Mouse (Mus musculus): Measurements from ENCODE around the gene Ugt1a10.

Ugt1a10 gene

DNA sequence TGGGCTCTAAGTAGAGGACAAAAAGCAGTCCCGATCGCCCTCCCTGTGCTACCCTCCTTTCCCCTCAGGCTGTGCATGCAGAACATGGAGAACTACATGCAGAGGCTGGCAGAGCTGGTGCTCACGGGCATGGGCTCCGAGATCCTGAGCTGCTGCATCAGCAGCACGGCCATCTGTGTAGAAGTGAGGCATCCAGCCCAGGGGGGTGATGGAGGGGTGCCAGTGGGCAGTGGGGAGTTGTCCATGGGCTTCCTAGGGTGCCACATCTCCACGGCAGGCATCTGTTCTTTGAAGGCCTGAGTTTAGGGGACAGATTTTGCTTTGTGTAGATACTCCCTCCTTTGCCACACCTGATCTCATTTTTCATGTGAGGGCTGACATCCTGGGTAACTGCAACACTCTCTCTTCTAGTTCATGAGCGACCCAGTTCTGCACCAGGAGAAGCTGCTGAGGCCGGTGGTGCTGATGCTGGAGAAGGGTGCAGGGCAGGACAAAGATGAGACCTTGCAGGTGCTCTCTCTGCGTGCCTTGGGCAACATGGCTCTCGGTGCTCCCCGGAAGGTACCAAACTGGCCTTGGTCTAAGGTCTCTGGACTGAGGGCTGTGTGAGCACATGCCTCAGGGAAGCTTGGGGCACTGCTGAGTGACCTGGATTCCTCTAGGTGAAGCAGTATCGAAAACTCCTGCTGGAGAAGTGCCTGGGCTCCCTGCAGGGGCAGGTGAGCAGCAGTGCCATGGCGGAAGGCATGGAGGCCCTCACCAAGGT lies 201.0 kb downstream of the Ugt1a10 start:
- no peak for DNase-seq

DNA sequence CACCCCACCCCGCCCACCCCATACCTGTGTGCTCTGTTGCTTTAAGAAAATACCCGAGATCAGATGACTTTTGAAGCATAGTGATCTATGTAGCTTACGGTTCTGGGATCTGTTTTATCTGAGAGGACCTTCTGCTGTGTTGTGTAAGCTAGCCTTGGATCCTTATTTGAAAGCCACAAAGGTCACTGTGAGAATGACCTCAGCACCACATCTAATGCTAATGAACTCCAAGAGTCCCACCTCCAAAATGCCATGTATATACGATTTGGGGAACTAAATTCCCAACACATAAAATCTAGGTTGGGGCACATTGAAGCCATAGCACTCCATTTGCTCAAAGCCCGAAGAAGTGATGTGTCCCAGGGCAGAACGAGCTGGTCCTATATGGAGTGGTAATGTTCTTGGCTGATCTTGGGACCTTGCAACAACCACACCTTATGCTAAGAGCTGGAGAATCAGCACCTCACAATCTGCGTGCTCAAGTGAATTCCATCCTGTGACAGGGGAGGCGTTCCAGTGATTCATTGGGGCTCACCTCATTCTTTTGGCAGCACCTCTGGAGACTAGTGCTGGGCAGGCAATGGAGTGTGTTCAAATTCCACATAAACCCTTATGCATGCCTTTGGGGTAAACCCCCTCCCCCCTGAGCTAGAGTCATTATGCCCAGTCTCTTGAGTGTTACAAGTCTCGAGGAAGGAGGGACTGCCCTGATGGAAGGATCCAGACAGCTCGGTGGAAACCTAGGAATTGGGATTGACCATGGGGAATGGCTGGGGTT lies 201.9 kb downstream of the Ugt1a10 start:
- no peak for DNase-seq

DNA sequence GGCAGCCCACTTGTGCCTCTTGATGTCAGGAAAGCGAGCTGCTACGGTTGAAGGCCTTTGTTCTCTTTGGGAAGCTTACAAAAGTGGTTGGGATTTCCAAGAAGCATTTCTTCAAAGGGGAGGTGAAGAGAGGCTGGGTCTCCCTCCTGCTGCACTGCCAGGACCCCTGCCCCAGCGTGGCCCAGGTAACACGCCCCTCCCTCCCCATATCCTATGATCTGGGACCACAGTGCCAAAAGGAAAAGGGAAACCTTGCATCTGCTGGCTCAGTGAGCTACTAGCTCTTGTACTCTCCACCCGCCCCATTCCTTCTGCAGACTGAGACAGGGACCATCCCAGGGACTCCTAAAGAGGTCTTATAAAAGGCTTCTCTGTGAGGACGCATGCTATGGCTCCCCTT lies 202.5 kb downstream of the Ugt1a10 start:
- no peak for DNase-seq

DNA sequence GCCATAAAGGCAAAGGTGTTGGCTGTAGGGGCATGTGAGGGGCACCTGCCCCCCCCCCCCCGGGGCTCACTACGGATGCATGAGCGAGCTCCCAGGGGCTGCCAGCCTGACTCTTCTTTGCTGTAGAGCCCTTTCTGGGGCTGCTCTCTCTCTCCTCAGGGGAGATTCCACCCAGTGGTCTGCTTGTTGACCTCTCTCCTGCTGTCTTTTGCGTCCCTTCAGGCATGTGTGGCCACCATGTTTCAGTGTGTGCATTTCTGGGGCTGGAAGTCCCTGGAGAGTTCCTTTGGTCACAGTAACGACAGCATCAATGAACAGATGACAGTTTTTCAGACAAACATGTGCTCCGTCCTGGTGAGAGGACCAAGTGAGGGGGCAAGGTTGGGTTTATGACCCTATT lies 203.2 kb downstream of the Ugt1a10 start:
- DNase-seq = no peak

DNA sequence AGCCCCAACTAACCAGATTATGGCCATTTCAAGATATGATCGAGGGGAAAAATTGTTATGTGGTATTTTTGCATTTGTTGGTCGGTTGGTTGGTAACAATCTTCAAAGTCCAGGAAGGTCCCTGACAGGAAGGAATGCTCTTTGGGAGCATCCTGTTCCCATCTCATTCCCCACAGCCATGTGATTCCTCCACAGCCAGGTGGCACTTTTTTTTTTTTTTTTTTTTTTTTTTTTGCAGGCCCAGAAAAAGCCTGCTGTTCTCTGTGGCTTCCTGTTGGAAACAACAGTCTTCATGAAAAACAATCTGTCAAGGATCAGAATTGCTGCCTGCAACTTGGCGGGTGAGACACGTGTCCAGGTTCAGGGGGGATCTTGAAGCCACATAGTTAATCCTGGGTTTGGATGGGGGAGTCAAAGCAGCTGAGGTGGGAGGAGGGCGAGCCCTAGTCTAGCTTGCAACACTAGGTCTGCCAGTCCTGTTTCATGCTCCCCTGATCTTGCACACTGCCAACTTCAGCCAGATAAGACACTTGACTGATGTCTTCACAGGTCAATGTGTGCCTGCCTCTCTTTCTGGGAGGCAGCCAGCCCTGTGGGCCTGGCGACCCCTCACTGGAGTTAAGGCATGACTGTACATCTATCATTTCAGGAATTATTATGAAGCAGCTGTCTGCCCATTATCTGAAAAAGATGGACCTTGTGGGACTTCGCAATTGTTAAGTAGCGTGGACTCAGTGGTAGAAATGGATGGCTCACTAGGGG lies 203.9 kb downstream of the Ugt1a10 start:
- DNase-seq = no peak

DNA sequence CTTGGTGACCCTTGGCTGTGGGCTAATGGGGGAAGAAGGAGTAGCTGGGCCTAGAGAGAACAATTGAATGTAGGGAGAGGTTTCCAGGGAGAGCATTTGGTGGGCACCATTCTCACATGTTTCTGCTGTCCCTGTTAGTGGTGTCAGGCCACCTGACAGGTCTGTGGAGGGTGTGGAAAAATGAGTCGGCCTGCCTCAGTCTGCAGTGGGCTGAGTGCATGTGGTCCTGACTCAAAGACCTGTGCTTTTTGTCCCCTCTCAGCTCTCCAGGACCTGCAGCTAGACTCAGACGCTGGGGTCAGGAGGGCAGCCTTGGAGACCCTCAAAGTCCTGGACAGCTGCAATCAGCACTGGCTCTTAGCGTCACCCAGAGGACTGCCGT lies 204.4 kb downstream of the Ugt1a10 start:
- no peak for DNase-seq

DNA sequence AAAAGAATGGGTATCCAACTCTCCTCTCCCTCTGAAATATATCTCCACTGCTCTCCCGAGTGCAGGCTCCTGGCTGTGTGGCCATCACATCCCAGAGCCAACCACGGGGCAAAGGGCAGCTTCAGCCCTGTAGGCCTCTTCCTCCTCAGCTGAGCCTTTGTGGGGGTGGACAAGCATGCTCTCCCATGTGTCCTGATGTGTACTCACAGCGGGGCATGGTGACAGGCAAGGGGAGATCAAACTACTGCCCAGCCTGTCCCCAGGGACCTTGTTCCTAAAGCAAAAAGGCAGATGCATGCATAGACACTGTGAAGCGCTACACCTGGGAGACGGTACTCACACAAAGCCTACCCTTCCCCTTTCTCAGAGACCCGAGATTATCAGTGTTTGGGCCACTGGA lies 204.9 kb downstream of the Ugt1a10 start:
- DNase-seq = no peak

DNA sequence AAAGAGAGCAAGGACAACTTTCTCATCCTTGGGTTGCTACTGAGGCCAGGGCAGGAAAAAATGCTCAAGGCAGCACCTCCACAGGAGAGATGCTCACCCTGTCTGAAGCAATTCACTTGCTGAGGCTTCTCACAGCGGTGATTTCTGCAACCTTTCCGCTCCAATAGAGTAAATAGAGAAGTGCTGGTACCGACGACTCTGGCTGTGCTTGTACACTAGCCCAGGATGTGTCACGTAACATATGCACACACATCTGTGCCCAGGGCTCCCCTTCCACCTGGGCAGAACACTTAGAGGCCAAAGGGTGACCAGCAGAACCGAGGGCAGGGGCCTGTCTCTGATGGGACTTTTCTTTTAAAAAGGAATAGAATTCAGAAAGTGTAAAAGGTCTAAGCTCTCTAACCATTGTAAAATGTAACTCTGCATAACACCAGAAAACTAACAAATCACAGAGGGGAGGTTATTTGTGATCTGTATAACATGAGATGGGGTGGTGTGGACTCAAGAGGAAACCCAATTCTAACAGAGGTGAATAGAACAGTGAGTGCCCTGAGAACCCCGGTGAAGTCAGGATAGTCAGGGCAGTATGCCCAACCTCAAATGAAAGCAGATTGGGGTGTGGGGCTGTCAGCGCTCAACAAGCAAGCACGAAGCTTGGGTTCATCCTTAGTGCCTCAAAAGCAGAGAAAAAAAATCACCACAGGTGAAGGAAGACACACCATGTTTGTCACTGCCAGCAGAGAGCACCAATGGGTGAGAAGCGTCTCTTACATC lies 205.6 kb downstream of the Ugt1a10 start:
- DNase-seq = no peak

DNA sequence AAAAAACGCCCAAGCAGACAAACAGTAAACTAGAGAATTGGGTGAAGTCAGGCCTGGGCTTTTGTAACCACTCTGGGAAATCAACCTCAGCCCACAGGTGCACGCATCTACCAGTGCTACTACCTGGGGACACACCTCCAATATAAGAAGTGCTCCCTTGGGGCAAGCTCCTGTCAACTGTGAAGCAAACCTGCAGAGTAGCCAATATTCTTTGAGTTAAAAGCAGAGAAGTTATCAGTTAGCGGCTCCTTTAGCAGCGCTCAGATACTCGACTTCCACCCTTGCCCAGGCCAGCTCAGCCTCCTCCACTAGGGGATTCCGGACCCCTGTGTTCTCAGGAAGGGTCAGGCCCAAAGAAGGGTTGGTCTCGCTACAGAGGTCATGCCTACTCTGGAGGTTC lies 206.5 kb downstream of the Ugt1a10 start:
- no peak for DNase-seq

DNA sequence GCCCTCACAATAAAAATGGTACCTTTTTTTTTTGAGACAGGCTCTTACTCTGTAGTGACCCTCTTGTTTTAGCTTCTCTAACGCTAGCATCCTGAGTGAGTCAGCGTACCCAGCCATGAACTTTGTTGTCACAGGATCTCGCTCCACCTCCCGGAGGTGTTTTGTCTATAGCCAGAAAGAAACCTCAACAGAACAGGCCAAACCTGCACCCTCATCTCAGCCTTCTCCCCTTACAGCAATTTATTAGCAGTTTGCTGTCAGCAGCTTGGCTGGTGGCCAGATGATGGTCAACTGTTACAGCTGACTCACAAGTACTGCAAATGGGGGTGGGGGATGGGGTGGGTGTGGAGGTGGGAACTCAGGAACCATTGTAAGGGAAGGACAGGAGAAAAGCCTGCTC lies 207.1 kb downstream of the Ugt1a10 start:
- no peak for DNase-seq

DNA sequence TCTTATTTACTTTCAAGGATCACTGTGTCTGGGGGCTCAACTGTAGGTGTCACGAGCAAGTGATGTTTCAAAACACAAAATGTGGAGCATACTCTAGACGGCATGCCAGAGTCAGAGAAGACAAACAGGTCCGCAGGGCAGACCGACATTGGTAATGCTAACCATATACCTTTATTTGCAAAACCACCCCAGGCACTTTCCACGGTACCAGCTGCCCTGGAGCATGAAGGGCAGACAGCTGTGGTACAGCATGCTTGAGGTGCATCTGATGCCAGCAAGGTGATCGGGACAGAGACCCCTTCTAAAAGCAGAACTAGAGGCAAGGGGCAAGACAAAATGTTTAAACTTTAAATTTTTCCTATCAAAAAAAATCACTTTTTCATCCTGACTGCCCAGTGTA lies 207.8 kb downstream of the Ugt1a10 start:
- DNase-seq = no peak

DNA sequence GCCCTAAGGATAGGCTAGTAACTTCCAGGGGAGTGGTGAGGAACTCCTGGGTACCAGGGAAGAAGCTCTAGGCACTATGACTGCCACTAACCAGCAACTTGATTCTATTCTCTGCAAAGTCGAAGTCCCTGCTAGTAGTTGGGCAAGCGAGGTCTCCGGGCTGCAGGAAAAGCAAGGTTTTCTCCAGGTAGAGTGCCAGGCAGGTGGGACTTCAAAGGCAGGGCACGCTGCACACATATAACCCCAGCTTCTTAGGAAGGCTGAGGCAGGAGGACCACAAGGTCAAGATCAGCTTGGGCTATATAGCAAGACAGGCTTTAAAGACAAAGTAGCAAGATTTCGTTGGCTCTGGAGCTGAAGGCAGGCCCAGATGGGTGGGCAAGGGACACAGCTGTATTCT lies 208.6 kb downstream of the Ugt1a10 start:
- DNase-seq = no peak

DNA sequence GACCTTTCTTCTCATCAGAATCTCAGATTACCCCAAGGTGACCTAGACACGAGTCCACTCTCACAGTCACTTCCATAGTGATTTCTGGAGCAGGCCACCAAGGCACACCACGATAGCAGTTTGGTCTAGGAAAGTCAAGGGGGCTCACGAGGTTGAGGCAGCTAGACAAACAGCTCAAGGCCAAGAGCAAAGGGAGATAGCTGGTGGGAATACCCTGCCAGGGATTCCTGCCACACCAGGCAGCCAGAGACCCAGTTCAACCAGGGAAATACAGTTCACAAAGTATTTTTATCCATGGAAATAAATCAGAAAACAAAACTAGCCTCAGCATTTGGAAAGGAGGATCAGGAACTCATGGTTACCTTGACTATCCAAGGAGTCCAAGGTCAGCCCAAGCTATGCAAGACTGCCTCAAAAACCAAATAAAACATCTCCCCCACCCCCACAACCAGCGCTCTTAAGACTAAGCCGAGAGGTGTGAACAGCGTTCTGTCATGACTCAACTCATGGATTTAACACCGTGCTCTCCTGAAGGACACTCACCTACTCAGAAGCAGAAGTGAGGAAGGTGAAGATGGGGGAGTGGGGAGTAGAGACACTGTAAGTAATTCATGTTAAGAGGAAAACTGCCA lies 209.2 kb downstream of the Ugt1a10 start:
- no peak for DNase-seq

DNA sequence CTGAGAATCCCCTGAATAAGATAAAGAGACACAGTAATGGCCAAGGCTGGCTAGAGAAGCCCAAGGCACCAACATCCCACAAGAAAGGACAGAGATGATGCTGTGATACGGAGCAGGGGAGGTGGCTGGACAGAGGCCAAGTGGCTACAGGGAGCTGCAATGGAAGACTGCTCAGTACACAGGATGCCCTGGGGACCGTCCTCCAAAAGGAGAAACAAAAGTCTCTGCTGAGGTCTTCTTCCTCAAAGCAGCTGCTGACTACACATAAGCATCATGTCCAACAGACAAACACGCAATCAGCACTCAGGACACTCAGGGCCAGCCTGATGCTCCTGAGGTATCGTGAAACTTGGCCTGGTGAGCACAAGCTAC lies 209.7 kb downstream of the Ugt1a10 start:
- DNase-seq = no peak

DNA sequence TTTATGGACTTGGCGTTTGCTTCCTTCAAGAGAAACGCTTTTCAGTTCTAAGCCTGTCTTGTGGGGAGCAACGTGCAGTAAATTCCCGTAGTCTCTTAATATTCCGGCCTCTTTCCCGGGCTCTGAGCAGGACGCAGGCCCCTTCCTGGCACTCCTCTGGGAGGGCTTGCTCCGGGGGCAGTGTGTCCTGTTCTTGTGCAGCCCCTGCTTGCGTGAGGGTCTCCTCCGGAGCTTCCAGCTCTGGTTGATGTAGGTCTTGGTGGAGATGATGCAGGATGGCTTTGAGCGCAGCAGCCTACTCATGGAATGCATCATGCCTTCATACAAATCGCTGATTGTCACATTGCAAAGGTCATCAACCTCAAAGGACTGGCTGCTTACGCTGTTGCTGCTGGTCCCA lies 210.9 kb downstream of the Ugt1a10 start:
- DNase-seq = no peak

DNA sequence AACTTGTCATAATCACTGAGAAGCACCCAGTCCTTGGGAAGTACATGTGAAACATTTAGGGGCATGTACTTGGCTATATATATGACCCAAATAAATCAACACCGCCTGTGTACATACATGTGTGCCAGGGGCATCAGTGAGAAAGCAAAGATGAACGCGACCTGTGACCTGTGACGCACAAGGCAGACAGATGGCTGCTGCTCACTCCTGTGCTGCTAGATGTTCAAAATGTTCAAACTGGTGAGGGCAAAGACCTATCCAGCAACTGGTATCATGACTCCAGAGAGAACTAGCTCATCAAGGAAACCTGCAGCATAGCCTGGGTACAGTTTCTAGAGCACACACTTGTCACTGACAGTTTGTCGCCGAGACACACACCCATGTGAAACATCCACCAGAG lies 212.3 kb downstream of the Ugt1a10 start:
- DNase-seq = no peak

DNA sequence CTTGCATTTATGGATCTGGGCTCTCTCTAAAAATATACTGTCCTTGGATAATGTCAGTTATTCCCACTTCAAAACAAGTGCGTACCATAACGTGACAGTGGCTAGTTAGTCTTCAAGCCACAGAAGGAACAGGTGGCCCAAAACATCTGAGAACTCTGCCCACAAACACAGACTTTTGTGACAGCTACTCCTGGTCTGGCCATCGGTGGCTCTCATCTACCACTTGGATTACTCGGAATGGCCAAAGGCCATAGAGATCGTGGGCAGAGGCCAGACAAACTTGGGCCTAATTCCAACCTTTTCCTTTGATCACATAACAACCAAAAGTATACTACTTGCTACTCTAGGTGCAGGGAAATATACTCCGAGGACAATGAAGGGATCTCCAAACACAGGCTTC lies 212.9 kb downstream of the Ugt1a10 start:
- no peak for DNase-seq
